Mouse (Mus musculus) heart, postnatal 0 days (tissue): Measurements from ENCODE around the gene Hdlbp.

ENCODE experiments used
- CTCF ChIP-seq: IDR thresholded peaks from 2 replicates; pipeline ENCODE4 v1.5.1; 2016; ENCODE audit warnings: antibody characterized with exemption, control low read depth, low read depth
- EP300 ChIP-seq: IDR thresholded peaks from 2 replicates; pipeline ENCODE4 v1.6.1; 2016; ENCODE audit warnings: antibody characterized with exemption, low read depth

- TF ChIP-seq CTCF (no peak), EP300 (no peak)
Measured at GRCm38 (mm10) chr1:93513221-93513620, 34.6 kb upstream of the Hdlbp start.
